Mouse (Mus musculus): ENCODE measurements around the gene Engase. TPM values are rescaled to one million over a fixed set of nuclear protein-coding genes. Genes with fewer than 3 reads are reported as not detected.
A peak's percentile ranks its signal among the peaks of the same experiment; 100 is the strongest.

Gene Engase
- polyA plus RNA-seq, 1 experiment from 2014 or later, result 7.3 TPM

GRCm38 (mm10) chr11:118459051-118459450 is 17.6 kb upstream of the Engase start:
- Histone ChIP-seq H3K27ac (replicated peaks) (no peak overlapping the region), H3K4me1 (no peaks in the 10 kb centered on the region)
- 69% methylated on average over 8 of the region's 8 CpGs for WGBS

GRCm38 (mm10) chr11:118459536-118459935 is 17.1 kb upstream of the Engase start:
- no peak overlapping the region for H3K27ac ChIP-seq (replicated peaks)
- H3K9me3 ChIP-seq, result no peaks in the 10 kb centered on the region
- WGBS, result 78% methylated on average over 4 of the region's 4 CpGs

More at GRCm38 (mm10) chr11:118459051-118459450, 17.6 kb upstream of the Engase start:
- H3K4me2 ChIP-seq (replicated peaks), result no peak overlapping the region
- no peak for ATAC-seq (ENCODE audit: low FRiP score, low read depth)
- no peak overlapping the region for H3K9ac ChIP-seq (replicated peaks)
- H3K9me3 ChIP-seq, result no peaks in the 10 kb centered on the region
- H3K36me3 ChIP-seq, result no peaks in the 10 kb centered on the region
- no peak overlapping the region for H3K4me3 ChIP-seq
- H3K27me3 ChIP-seq, result peaks cover 8% of the 10 kb centered on the region; the same call in 1 of the 2 replicates

DNA sequence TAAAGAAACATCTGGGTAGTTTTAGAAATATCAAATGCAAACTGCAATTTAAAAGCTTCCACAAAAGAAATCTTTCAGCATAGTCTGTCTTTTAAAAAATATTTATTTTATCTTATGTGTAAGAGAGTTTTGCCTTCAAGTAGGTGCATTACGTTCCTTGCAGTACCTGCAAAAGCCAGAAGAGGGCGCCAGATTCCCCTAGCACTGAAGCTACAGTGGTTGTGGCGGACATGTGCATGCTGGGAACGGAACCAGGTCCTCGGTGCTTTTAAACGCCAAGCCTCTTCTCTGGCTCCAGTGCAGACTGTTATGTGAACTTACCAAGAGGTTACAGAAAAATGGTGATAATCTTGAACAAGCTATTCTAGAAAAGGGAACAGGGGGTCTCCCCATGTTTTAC is 16.3 kb upstream of the Engase start:
- Histone ChIP-seq H3K4me1 (no peaks in the 10 kb centered on the region), H3K9ac (replicated peaks) (no peak overlapping the region), H3K4me3 (no peak overlapping the region), H3K9me3 (no peaks in the 10 kb centered on the region), H3K27me3 (peaks cover 8% of the 10 kb centered on the region; the same call in 1 of the 2 replicates), H3K27ac (replicated peaks) (no peak overlapping the region), H3K36me3 (no peaks in the 10 kb centered on the region), H3K4me2 (replicated peaks) (no peak overlapping the region)
- ATAC-seq (ENCODE audit: low FRiP score, low read depth), result no peak
- 56% methylated on average over 6 of the region's 6 CpGs for WGBS

More at GRCm38 (mm10) chr11:118459536-118459935, 17.1 kb upstream of the Engase start:
- ATAC-seq (ENCODE audit: low FRiP score, low read depth), result no peak
- no peak overlapping the region for H3K4me2 ChIP-seq (replicated peaks)
- no peaks in the 10 kb centered on the region for H3K4me1 ChIP-seq
- H3K4me3 ChIP-seq, result no peak overlapping the region
- H3K36me3 ChIP-seq, result no peaks in the 10 kb centered on the region
- peaks cover 8% of the 10 kb centered on the region; the same call in 1 of the 2 replicates for H3K27me3 ChIP-seq
- no peak overlapping the region for H3K9ac ChIP-seq (replicated peaks)

GRCm38 (mm10) chr11:118467441-118468035 is 9.1 kb upstream of the Engase start:
- no peak for ATAC-seq (ENCODE audit: low FRiP score, low read depth)

DNA sequence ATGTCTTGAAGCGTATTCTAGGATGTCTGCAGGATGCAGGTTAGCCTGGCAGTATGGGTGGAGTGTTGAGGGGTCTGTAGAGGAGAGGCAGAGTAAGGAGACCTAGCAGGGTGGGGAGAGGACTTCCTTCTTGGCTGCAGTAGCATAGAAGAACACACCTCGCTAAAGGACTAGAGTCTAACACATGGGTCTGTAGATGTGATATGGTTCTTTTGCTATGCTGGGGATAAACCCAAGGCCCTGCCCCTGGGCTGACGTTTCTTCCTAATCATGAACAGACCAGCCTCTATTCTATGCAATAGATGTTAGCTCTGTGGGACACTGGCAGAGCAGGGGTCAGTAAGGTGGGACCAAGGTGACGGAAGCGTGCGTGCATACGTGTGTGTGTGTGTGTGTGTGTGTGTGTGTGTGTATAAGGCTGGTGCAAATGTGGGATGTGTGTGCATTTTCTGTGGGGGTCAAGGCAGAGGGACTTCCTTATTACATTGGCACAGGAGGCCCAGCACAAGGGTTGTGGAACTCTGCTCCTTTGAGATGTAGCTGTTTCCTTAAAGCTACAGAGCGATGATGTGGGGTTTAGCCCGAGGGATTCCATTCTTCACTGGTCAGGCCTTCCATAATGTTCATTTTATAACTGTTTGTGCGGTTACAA is 7.0 kb upstream of the Engase start:
- Histone ChIP-seq H3K4me1 (peaks cover 8% of the 10 kb centered on the region; the same call in 1 of the 2 replicates), H3K27me3 (no peaks in the 10 kb centered on the region), H3K4me2 (replicated peaks) (no peak overlapping the region), H3K36me3 (no peaks in the 10 kb centered on the region), H3K4me3 (no peak overlapping the region), H3K27ac (replicated peaks) (peak overlapping the region; percentile 70), H3K9me3 (no peaks in the 10 kb centered on the region), H3K9ac (replicated peaks) (no peak overlapping the region)
- ATAC-seq (ENCODE audit: low FRiP score, low read depth), result no peak
- 87% methylated on average over 10 of the region's 10 CpGs for WGBS

More at GRCm38 (mm10) chr11:118467441-118468035, 9.1 kb upstream of the Engase start:
- H3K36me3 ChIP-seq, result no peaks in the 10 kb centered on the region
- no peak overlapping the region for H3K27ac ChIP-seq (replicated peaks)
- H3K4me1 ChIP-seq, result peaks cover 8% of the 10 kb centered on the region; the same call in 1 of the 2 replicates
- H3K4me2 ChIP-seq (replicated peaks), result no peak overlapping the region
- no peak overlapping the region for H3K4me3 ChIP-seq
- no peaks in the 10 kb centered on the region for H3K9me3 ChIP-seq
- 47% methylated on average over 11 of the region's 11 CpGs for WGBS
- H3K27me3 ChIP-seq, result no peaks in the 10 kb centered on the region
- H3K9ac ChIP-seq (replicated peaks), result no peak overlapping the region

DNA sequence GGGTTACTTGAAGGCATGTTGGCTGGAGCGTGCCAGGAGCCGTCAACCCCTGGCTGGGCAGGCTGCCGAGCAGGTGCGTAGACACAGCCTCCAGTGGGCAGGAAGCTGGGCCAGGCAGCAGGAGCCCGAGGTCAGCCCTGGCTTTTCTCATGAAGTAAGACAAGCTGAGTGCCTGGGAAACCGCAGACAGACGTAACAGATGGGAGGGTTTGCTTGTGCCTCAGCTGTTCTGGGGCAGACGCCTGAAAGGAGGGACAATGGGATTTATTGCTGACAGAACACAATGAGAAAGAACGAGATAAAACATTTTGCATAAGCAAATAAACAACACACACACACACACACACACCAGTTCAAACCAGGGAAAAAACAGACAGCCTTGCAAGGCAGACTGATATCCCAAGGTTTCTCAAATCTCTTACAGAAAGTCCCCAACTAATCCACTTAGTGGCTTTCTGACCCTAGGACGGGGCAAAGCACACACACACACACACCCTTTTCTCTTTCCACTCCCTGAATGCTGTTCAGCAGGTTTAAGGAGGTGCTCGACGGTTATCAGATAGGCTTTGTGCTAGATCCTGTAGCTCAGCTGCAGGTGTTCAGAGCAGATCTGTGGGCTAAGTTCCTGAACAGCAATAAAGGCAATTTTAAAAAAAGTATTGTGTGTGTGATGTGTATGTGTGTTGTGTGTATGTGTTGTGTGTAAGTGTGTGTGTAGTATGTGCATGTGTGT is 6.2 kb upstream of the Engase start:
- ATAC-seq (ENCODE audit: low FRiP score, low read depth), result no peak
- H3K9ac ChIP-seq (replicated peaks), result no peak overlapping the region
- no peaks in the 10 kb centered on the region for H3K9me3 ChIP-seq
- no peak overlapping the region for H3K4me2 ChIP-seq (replicated peaks)
- no peak overlapping the region for H3K4me3 ChIP-seq
- no peaks in the 10 kb centered on the region for H3K36me3 ChIP-seq
- peak overlapping the region; percentile 70 for H3K27ac ChIP-seq (replicated peaks)
- peaks cover 8% of the 10 kb centered on the region; the same call in 1 of the 2 replicates for H3K4me1 ChIP-seq
- no peaks in the 10 kb centered on the region for H3K27me3 ChIP-seq
- 29% methylated on average over 12 of the region's 12 CpGs for WGBS

DNA sequence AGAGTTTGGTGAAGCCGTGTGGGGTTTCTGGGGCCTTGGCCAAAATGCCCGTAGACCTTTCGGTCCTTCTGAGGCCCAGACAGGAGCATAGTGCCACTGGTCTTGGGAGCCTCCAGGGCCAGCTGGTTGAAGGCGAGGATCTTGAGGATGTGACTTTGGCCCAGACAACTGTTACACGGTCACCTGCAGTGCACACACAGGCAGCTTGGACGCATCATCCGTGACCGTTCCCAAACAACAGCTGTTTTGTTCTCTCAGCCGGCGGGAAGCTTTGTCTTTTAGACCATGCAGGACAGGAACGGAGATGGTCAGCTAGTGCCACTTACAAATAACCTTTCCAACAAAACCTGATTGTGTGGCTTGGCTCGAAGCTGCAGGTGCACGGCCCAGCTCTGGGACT is 5.0 kb upstream of the Engase start:
- whole genome bisulfite sequencing, result 77% methylated on average over 13 of the region's 13 CpGs
- no peak overlapping the region for H3K27ac ChIP-seq (replicated peaks)

DNA sequence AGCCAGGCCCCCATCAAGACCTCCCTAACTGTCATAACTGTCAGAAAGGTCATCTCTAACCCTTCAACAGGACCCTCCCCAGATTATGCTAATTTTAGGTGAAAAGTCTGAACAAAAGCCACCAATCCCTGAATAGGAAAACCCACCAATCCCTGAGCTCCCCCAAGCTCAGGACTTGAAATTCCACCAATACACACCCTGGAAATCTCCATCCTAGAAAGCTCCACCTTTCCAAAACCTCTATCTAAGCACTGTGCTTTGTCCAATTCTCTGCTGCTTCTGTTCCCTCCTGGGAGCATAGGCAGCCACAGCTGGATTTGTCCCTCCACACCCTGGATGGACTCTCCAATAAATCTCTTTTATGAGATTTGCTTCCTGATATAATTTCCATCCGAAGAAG is 3.5 kb upstream of the Engase start:
- Histone ChIP-seq H3K27ac (replicated peaks) (no peak overlapping the region), H3K9ac (replicated peaks) (no peak overlapping the region), H3K36me3 (no peaks in the 10 kb centered on the region), H3K9me3 (no peaks in the 10 kb centered on the region), H3K4me1 (peaks cover 13% of the 10 kb centered on the region), H3K27me3 (peaks cover 4% of the 10 kb centered on the region; the same call in 1 of the 2 replicates), H3K4me2 (replicated peaks) (no peak overlapping the region), H3K4me3 (no peak overlapping the region)
- WGBS, result 87% methylated on average over 1 of the region's 1 CpGs
- no peak for ATAC-seq (ENCODE audit: low FRiP score, low read depth)

More for the DNA sequence above, 5.0 kb upstream of the Engase start:
- no peak for ATAC-seq (ENCODE audit: low FRiP score, low read depth)
- H3K27me3 ChIP-seq, result no peaks in the 10 kb centered on the region
- H3K9me3 ChIP-seq, result no peaks in the 10 kb centered on the region
- peaks cover 8% of the 10 kb centered on the region; the same call in 1 of the 2 replicates for H3K4me1 ChIP-seq
- H3K4me3 ChIP-seq, result no peak overlapping the region
- no peak overlapping the region for H3K4me2 ChIP-seq (replicated peaks)
- H3K36me3 ChIP-seq, result no peaks in the 10 kb centered on the region
- no peak overlapping the region for H3K9ac ChIP-seq (replicated peaks)

DNA sequence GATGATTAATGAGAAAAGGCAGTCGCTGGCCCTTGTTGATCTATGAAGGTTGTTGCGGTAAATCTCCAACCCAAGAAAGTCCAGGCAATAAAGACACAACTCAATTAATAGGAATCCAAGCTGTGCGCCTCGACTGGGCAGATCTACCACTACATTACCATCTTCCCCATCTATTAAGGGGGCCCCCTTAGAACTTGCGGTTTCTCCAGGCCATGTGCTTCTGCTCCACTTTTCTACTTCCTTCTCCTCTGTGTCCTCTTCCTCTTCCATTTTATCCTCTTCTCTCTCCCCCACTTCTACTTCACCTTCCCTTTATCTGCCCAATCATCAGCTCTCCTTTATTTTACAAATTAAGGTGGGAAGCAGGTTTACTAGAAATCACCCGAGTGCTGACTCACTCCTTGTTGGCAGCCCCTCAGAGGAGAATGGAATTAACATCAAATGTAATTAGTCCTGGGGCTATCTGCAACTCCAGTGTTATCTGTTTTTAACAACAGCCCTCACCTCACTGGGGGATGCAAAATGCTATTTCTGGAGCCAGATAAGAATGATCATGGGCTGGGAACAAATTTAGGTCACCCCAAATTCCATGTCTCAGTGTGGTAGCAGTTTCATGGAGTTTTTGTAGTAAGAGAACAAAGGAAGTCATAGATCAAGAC is 2.7 kb upstream of the Engase start:
- Histone ChIP-seq H3K27me3 (peaks cover 4% of the 10 kb centered on the region; the same call in 1 of the 2 replicates), H3K9me3 (no peaks in the 10 kb centered on the region), H3K4me1 (peaks cover 13% of the 10 kb centered on the region), H3K4me3 (no peak overlapping the region), H3K4me2 (replicated peaks) (no peak overlapping the region), H3K36me3 (no peaks in the 10 kb centered on the region), H3K27ac (replicated peaks) (no peak overlapping the region), H3K9ac (replicated peaks) (no peak overlapping the region)
- WGBS, result 85% methylated on average over 6 of the region's 6 CpGs
- ATAC-seq (ENCODE audit: low FRiP score, low read depth), result no peak

DNA sequence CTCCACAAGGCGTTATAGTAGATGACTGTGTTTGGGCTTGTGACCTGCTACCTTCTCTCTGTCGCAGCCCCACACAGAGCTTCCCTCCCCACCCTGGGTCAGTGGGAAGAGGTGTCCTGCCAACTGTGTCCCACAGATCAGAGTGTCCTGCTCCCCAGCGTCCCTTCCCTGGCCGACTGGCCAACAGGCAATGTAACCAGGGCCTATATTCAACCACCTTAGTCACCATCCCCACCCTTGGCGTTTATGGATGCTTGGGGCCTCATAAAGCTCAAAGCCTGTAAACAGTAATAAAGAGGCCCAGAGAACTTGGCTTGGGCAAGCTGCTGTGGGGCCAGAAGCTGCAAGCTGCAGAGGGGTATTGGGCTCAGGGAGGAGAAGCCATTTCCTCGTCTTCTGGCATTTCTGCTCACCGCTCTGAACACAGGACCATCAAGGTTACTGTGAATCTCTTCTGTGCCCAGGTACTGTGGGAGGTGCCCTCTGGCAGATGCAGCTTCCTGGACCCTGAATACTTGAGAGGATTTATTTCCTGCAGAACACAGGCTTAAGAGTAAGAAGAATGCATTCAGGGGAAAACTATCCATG is 1.0 kb upstream of the Engase start:
- Histone ChIP-seq H3K27me3 (peaks cover 4% of the 10 kb centered on the region; the same call in 1 of the 2 replicates), H3K36me3 (no peaks in the 10 kb centered on the region), H3K4me1 (peaks cover 5% of the 10 kb centered on the region), H3K27ac (replicated peaks) (no peak overlapping the region), H3K9ac (replicated peaks) (no peak overlapping the region), H3K4me3 (no peak overlapping the region), H3K9me3 (no peaks in the 10 kb centered on the region), H3K4me2 (replicated peaks) (no peak overlapping the region)
- 91% methylated on average over 7 of the region's 7 CpGs for WGBS
- no peak for ATAC-seq (ENCODE audit: low FRiP score, low read depth)

DNA sequence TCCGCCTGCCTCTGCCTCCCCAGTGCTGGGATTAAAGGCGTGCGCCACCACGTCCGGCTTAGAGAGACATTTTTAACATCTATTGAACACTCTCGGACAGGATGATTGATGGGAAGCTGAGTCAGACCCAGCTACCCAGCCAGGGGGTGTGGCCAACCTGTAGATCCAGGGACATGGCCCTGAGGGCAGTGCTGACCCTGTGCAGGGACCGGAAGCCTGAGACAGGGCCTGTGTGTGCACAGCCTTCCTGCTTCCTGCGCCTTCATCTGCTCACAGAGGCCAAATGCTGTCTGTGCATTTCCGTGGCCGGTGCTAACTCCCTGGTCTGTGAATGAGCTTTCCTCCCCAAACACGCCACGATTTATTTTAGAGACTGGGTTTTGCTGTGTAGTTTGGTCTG is 3.1 kb downstream of the Engase start:
- no peak for ATAC-seq (ENCODE audit: low FRiP score, low read depth)

More for the DNA sequence above, 3.1 kb downstream of the Engase start:
- Histone ChIP-seq H3K9me3 (no peaks in the 10 kb centered on the region), H3K4me1 (peaks cover 5% of the 10 kb centered on the region), H3K36me3 (peaks cover 5% of the 10 kb centered on the region; the same call in 1 of the 2 replicates), H3K4me3 (no peak overlapping the region), H3K9ac (replicated peaks) (no peak overlapping the region), H3K27me3 (peaks cover 4% of the 10 kb centered on the region; the same call in 1 of the 2 replicates), H3K27ac (replicated peaks) (no peak overlapping the region), H3K4me2 (replicated peaks) (no peak overlapping the region)
- 88% methylated on average over 12 of the region's 12 CpGs for WGBS
